Mouse (Mus musculus) heart, embryonic 16.5 days (tissue): ENCODE results near the gene Gm11027. TPM values are rescaled to one million over a fixed set of nuclear protein-coding genes. Genes with fewer than 3 reads are reported as not detected.

Source experiments
- ATAC-seq: fragments of 200-750 bp; cut with Nextera tagmentation; replicated peaks from 2 replicates; pipeline ENCODE4 v1.8.0; 2017; ENCODE audit warnings: moderate number of reproducible peaks; ENCODE audit not compliant: insufficient read depth, low FRiP score; ENCODE audit errors: extremely low read depth
- H3K27ac ChIP-seq: fragments of 300-500 bp; sonication (generic); 2 replicates; pipeline ENCODE4 v1.5.1; 2014; ENCODE audit warnings: mild to moderate bottlenecking, low read length, control low read depth, moderate library complexity
- H3K27me3 ChIP-seq: fragments of 300-500 bp; sonication (generic); 2 replicates; pipeline ENCODE4 v1.6.1; 2014; ENCODE audit warnings: low read length, mixed read lengths; ENCODE audit not compliant: control insufficient read depth, insufficient read depth
- H3K36me3 ChIP-seq: fragments of 300-500 bp; sonication (generic); 2 replicates; pipeline ENCODE4 v1.6.1; 2014; ENCODE audit not compliant: control insufficient read depth, insufficient read depth
- H3K4me1 ChIP-seq: fragments of 300-500 bp; sonication (generic); 2 replicates; pipeline ENCODE4 v1.6.1; 2014; ENCODE audit warnings: low read length, mixed read lengths; ENCODE audit not compliant: control insufficient read depth, insufficient read depth
- H3K4me2 ChIP-seq: fragments of 300-500 bp; sonication (generic); 2 replicates; pipeline ENCODE4 v1.6.1; 2014; ENCODE audit warnings: low read depth, mild to moderate bottlenecking, control low read depth, low read length
- H3K4me3 ChIP-seq: fragments of 300-500 bp; sonication (generic); 2 replicates; pipeline ENCODE4 v1.5.1; 2014; ENCODE audit warnings: mild to moderate bottlenecking, control low read depth, low read length
- H3K9ac ChIP-seq: fragments of 300-500 bp; sonication (generic); 2 replicates; pipeline ENCODE4 v1.6.1; 2014; ENCODE audit warnings: low read length, control low read depth
- H3K9me3 ChIP-seq: fragments of 300-500 bp; sonication (generic); replicated peaks from 2 replicates; pipeline ENCODE4 v1.6.1; 2016; ENCODE audit warnings: low read length; ENCODE audit not compliant: control insufficient read depth
- WGBS: fragments of 180-500 bp; shearing (Covaris S2); extraction: QIAGEN DNeasy Blood & Tissue Kit; methylation state at CpG from one replicate; pipeline ENCODE4 v1.1.7; 2014; 5-methylcytosine and 5-hydroxymethylcytosine counted together
- polyA plus RNA-seq: library from polyadenylated mRNA; unstranded; fragments of >200 nt; fragmentation: Nextera tagmentation; extraction: Ambion mirVana; gene quantifications from 2 replicates; pipeline ENCODE4 v1.2.1, GENCODE M21; 2015

Gene Gm11027
- polyA plus RNA-seq, 1 experiment from 2014 or later: not detected

- H3K9me3 ChIP-seq: no peaks in the 10 kb centered on the region
- H3K27me3 ChIP-seq: no peaks in the 10 kb centered on the region
- no peak overlapping the region for H3K4me3 ChIP-seq
- no peak for ATAC-seq
- H3K9ac ChIP-seq: no peak overlapping the region
- no peaks in the 10 kb centered on the region for H3K4me1 ChIP-seq
- no peaks in the 10 kb centered on the region for H3K36me3 ChIP-seq
- 68% methylated on average over 1 of the region's 1 CpGs for WGBS
- H3K4me2 ChIP-seq: no peak overlapping the region
- no peak overlapping the region for H3K27ac ChIP-seq
Measured at GRCm38 (mm10) chr12:116244601-116245000, 30.6 kb upstream of the Gm11027 start.

DNA sequence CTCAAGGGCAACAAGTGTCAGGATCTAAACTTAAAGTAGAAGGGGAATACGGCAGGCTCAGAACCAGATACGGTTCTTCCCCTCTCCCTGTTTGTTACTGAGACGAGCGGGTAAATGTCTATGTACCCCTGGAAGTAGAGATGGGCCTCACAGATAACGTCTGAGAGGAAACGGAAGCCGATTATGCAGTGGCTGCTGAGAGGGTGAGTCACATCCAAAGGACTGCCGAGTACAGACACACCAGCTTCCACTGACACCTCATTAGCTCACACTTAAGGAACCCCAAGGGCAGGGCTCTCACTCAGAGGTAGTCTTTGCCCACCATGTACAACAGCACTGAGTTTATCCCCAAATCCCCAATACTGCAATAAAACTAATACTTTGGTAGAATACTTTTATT, 20.5 kb upstream of the Gm11027 start:
- Histone ChIP-seq H3K4me2 (no peak overlapping the region), H3K27ac (no peak overlapping the region), H3K4me1 (no peaks in the 10 kb centered on the region), H3K9me3 (no peaks in the 10 kb centered on the region), H3K27me3 (no peaks in the 10 kb centered on the region), H3K4me3 (no peak overlapping the region), H3K9ac (no peak overlapping the region), H3K36me3 (no peaks in the 10 kb centered on the region)
- no peak for ATAC-seq
- WGBS: 29% methylated on average over 8 of the region's 8 CpGs

DNA sequence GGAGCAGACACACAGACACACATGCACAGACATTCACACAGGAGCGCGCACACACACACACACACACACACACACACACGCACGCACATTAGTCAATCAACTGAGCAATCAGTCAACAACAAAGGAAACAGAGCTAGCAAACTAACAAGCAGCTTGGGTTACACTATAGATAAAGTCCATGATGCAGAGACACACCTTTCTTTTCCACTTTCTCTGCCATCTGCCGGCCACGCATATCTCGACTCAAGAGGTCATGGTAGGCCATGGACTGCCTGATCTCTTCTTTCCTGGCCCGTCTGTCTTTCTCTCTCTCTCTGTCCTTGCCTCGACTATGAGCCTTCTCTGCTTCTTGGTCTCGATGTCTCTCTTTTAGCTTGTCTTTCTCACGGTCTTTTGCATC, 19.6 kb upstream of the Gm11027 start:
- WGBS: 82% methylated on average over 11 of the region's 11 CpGs
- Histone ChIP-seq H3K27me3 (no peaks in the 10 kb centered on the region), H3K9ac (no peak overlapping the region), H3K27ac (no peak overlapping the region), H3K36me3 (no peaks in the 10 kb centered on the region), H3K4me2 (no peak overlapping the region), H3K9me3 (no peaks in the 10 kb centered on the region), H3K4me1 (no peaks in the 10 kb centered on the region), H3K4me3 (no peak overlapping the region)
- no peak for ATAC-seq

- WGBS: 76% methylated on average over 2 of the region's 2 CpGs
- Histone ChIP-seq H3K36me3 (no peaks in the 10 kb centered on the region), H3K4me1 (0 out of 2 replicates have a peak, but pooled peaks cover 2% of the 10 kb centered on the region), H3K9ac (no peak overlapping the region), H3K4me3 (no peak overlapping the region), H3K4me2 (no peak overlapping the region), H3K9me3 (no peaks in the 10 kb centered on the region), H3K27ac (no peak overlapping the region), H3K27me3 (peaks cover 4% of the 10 kb centered on the region; the same call in 1 of the 2 replicates)
- no peak for ATAC-seq
Measured at GRCm38 (mm10) chr12:116258321-116258720, 16.9 kb upstream of the Gm11027 start.

- Histone ChIP-seq H3K9ac (peak within 1 kb of the TSS; percentile 71), H3K36me3 (no peaks in the 10 kb centered on the region), H3K27ac (no peak within 1 kb of the TSS), H3K4me2 (peak within 1 kb of the TSS; percentile 67), H3K4me3 (peak within 1 kb of the TSS; percentile 63), H3K4me1 (peaks cover 2% of the 10 kb centered on the region; the same call in 1 of the 2 replicates), H3K9me3 (no peaks in the 10 kb centered on the region), H3K27me3 (peaks cover 22% of the 10 kb centered on the region)
- peak; percentile 98 for ATAC-seq
- WGBS: 3% methylated on average over 47 of the region's 47 CpGs
Measured at GRCm38 (mm10) chr12:116262555-116263341, 12.4 kb upstream of the Gm11027 start, which contains the start of gene Wdr60. TSS of gene Wdr60 (minus strand) at chr12:116263022.

GRCm38 (mm10) chr12:116264756-116265155, 10.4 kb upstream of the Gm11027 start:
- no peaks in the 10 kb centered on the region for H3K36me3 ChIP-seq
- no peak overlapping the region for H3K27ac ChIP-seq
- WGBS: 55% methylated on average over 2 of the region's 2 CpGs
- no peaks in the 10 kb centered on the region for H3K9me3 ChIP-seq
- ATAC-seq: no peak
- no peak overlapping the region for H3K9ac ChIP-seq
- peaks cover 2% of the 10 kb centered on the region; the same call in 1 of the 2 replicates for H3K4me1 ChIP-seq
- no peak overlapping the region for H3K4me2 ChIP-seq
- peaks cover 35% of the 10 kb centered on the region for H3K27me3 ChIP-seq
- H3K4me3 ChIP-seq: no peak overlapping the region

- Histone ChIP-seq H3K4me1 (peaks cover 2% of the 10 kb centered on the region; the same call in 1 of the 2 replicates), H3K4me3 (no peak overlapping the region), H3K4me2 (no peak overlapping the region), H3K27me3 (peaks cover 40% of the 10 kb centered on the region), H3K27ac (no peak overlapping the region), H3K9me3 (no peaks in the 10 kb centered on the region), H3K36me3 (no peaks in the 10 kb centered on the region), H3K9ac (no peak overlapping the region)
- 42% methylated on average over 2 of the region's 2 CpGs for WGBS
- no peak for ATAC-seq
Measured at GRCm38 (mm10) chr12:116265275-116265674, 9.9 kb upstream of the Gm11027 start.

DNA sequence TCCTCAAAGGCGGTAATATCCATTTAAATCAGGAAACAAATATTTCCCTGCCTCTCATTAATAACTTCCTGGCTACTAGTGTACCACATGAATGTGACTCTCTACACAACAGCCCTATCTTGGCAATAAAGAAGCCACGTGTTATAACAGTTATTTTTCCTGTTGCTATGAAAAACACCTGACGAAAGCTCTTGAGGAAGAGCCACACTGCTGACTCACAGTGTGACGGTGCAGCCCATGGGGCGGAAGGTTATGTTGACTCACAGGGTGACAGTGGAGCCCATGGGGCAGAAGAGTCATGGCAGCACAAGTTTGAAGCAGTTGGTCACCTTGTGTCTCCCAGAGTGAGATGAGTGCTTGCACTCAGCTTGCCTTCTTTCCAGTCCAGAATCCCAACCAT, 5.7 kb upstream of the Gm11027 start:
- ATAC-seq: no peak
- WGBS: 69% methylated on average over 5 of the region's 5 CpGs
- no peaks in the 10 kb centered on the region; the same call in 1 of the 2 replicates for H3K4me1 ChIP-seq
- peaks cover 47% of the 10 kb centered on the region for H3K27me3 ChIP-seq
- H3K4me3 ChIP-seq: no peak overlapping the region
- no peak overlapping the region for H3K27ac ChIP-seq
- no peak overlapping the region for H3K9ac ChIP-seq
- no peak overlapping the region for H3K4me2 ChIP-seq
- no peaks in the 10 kb centered on the region for H3K36me3 ChIP-seq
- no peaks in the 10 kb centered on the region for H3K9me3 ChIP-seq

- Histone ChIP-seq H3K4me3 (no peak overlapping the region), H3K9ac (no peak overlapping the region), H3K27me3 (peaks cover 53% of the 10 kb centered on the region), H3K36me3 (no peaks in the 10 kb centered on the region), H3K4me2 (no peak overlapping the region), H3K9me3 (no peaks in the 10 kb centered on the region), H3K27ac (no peak overlapping the region), H3K4me1 (no peaks in the 10 kb centered on the region; the same call in 1 of the 2 replicates)
- no peak for ATAC-seq
- WGBS: 73% methylated on average over 1 of the region's 1 CpGs
Measured at GRCm38 (mm10) chr12:116270538-116270937, 4.6 kb upstream of the Gm11027 start.
